Mouse (Mus musculus): ENCODE results near the gene Gm9887. TPM values are rescaled to one million over a fixed set of nuclear protein-coding genes. Genes with fewer than 3 reads are reported as not detected.
"Not testable (repeated sequence)": the region's sequence is repeated elsewhere in the genome, so short reads cannot be mapped to it uniquely, and the experiment has no call there.

Gm9887 gene
- polyA plus RNA-seq, 1 experiment from 2014 or later = 0.56 TPM

DNA sequence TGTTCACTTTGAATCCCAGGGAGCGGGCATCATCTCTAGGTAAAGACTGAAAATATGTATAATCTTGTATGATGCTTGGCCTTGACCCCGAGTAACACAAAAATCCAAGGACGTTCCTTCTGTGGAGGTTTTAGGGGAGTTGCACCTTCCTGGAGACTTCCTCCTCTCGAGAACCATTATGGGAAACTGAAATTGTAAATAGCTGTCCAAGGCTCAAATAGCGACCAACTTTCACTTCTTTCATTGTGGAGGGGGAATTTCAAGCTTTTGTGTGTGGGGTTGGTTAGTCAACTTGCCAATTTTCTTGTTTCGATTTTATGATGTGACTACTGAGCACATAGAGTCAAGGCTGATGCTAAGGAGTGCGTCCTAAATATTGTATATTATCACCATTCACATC lies 6.5 kb downstream of the Gm9887 start:
- Histone ChIP-seq H3K36me3 (ENCODE audit: control insufficient read depth, insufficient read depth, low read length) (no peaks in the 10 kb centered on the region), H3K4me3 (ENCODE audit: low read length) (no peak overlapping the region), H3K4me1 (ENCODE audit: control insufficient read depth, insufficient read depth, low read depth, low read length) (peaks cover 5% of the 10 kb centered on the region), H3K9me3 (ENCODE audit: control insufficient read depth, low read length) (no peaks in the 10 kb centered on the region), H3K27me3 (replicated peaks; ENCODE audit: control insufficient read depth, insufficient read depth, low read length) (no peaks in the 10 kb centered on the region), H3K4me2 (ENCODE audit: low read length) (no peak overlapping the region), H3K27ac (ENCODE audit: low read depth, low read length) (no peak overlapping the region), H3K9ac (ENCODE audit: low read depth, low read length) (no peak overlapping the region)
- no peak for ATAC-seq
- 80% methylated on average over 7 of the region's 7 CpGs for WGBS

GRCm38 (mm10) chr12:69363899-69364762 lies 8.1 kb downstream of the Gm9887 start:
- Histone ChIP-seq H3K9me3 (ENCODE audit: control insufficient read depth, low read length) (no peaks in the 10 kb centered on the region), H3K27ac (ENCODE audit: low read depth, low read length) (peak overlapping the region; percentile 37; the same call in 1 of the 2 replicates), H3K36me3 (ENCODE audit: control insufficient read depth, insufficient read depth, low read length) (no peaks in the 10 kb centered on the region), H3K9ac (ENCODE audit: low read depth, low read length) (peak overlapping the region; percentile 70), H3K4me3 (ENCODE audit: low read length) (peak overlapping the region; percentile 55), H3K27me3 (replicated peaks; ENCODE audit: control insufficient read depth, insufficient read depth, low read length) (no peaks in the 10 kb centered on the region), H3K4me2 (ENCODE audit: low read length) (peak overlapping the region; percentile 89), H3K4me1 (ENCODE audit: control insufficient read depth, insufficient read depth, low read depth, low read length) (peaks cover 5% of the 10 kb centered on the region)
- no peak for ATAC-seq
- WGBS = 4% methylated on average over 32 of the region's 32 CpGs

GRCm38 (mm10) chr12:69363110-69363509 lies 9.1 kb downstream of the Gm9887 start:
- not testable (repeated sequence) for H3K36me3 ChIP-seq (ENCODE audit: control insufficient read depth, insufficient read depth, low read length); H3K9me3 ChIP-seq (ENCODE audit: control insufficient read depth, low read length); H3K27ac ChIP-seq (ENCODE audit: low read depth, low read length); H3K27me3 ChIP-seq (replicated peaks; ENCODE audit: control insufficient read depth, insufficient read depth, low read length); H3K9ac ChIP-seq (ENCODE audit: low read depth, low read length); ATAC-seq; H3K4me3 ChIP-seq (ENCODE audit: low read length); H3K4me2 ChIP-seq (ENCODE audit: low read length); H3K4me1 ChIP-seq (ENCODE audit: control insufficient read depth, insufficient read depth, low read depth, low read length)
- WGBS = 95% methylated on average over 7 of the region's 7 CpGs

GRCm38 (mm10) chr12:69362388-69362787 lies 9.9 kb downstream of the Gm9887 start:
- peaks cover 5% of the 10 kb centered on the region for H3K4me1 ChIP-seq (ENCODE audit: control insufficient read depth, insufficient read depth, low read depth, low read length)
- H3K4me2 ChIP-seq (ENCODE audit: low read length) = peak overlapping the region; percentile 71
- H3K27me3 ChIP-seq (replicated peaks; ENCODE audit: control insufficient read depth, insufficient read depth, low read length) = no peaks in the 10 kb centered on the region
- 46% methylated on average over 4 of the region's 4 CpGs for WGBS
- no peak for ATAC-seq
- no peak overlapping the region for H3K27ac ChIP-seq (ENCODE audit: low read depth, low read length)
- H3K9me3 ChIP-seq (ENCODE audit: control insufficient read depth, low read length) = no peaks in the 10 kb centered on the region
- H3K36me3 ChIP-seq (ENCODE audit: control insufficient read depth, insufficient read depth, low read length) = no peaks in the 10 kb centered on the region
- no peak overlapping the region for H3K4me3 ChIP-seq (ENCODE audit: low read length)
- H3K9ac ChIP-seq (ENCODE audit: low read depth, low read length) = no peak overlapping the region

GRCm38 (mm10) chr12:69361919-69362318 lies 10.3 kb downstream of the Gm9887 start:
- no peak for ATAC-seq
- Histone ChIP-seq H3K4me2 (ENCODE audit: low read length) (peak overlapping the region; percentile 71), H3K4me1 (ENCODE audit: control insufficient read depth, insufficient read depth, low read depth, low read length) (peaks cover 5% of the 10 kb centered on the region), H3K9me3 (ENCODE audit: control insufficient read depth, low read length) (no peaks in the 10 kb centered on the region), H3K27me3 (replicated peaks; ENCODE audit: control insufficient read depth, insufficient read depth, low read length) (no peaks in the 10 kb centered on the region), H3K9ac (ENCODE audit: low read depth, low read length) (peak overlapping the region; percentile 68), H3K36me3 (ENCODE audit: control insufficient read depth, insufficient read depth, low read length) (no peaks in the 10 kb centered on the region), H3K4me3 (ENCODE audit: low read length) (peak overlapping the region; percentile 52), H3K27ac (ENCODE audit: low read depth, low read length) (peak overlapping the region; percentile 76)
- WGBS = 6% methylated on average over 10 of the region's 10 CpGs

- not testable (repeated sequence) for H3K27me3 ChIP-seq (replicated peaks; ENCODE audit: control insufficient read depth, insufficient read depth, low read length); H3K36me3 ChIP-seq (ENCODE audit: control insufficient read depth, insufficient read depth, low read length); H3K4me1 ChIP-seq (ENCODE audit: control insufficient read depth, insufficient read depth, low read depth, low read length); H3K9me3 ChIP-seq (ENCODE audit: control insufficient read depth, low read length)
- WGBS = under 1% methylated on average over 35 of the region's 50 CpGs
- peak; percentile 97 for ATAC-seq
- Histone ChIP-seq H3K27ac (ENCODE audit: low read depth, low read length) (peak overlapping the region; percentile 76), H3K4me2 (ENCODE audit: low read length) (peak overlapping the region; percentile 71), H3K9ac (ENCODE audit: low read depth, low read length) (peak overlapping the region; percentile 68), H3K4me3 (ENCODE audit: low read length) (peak overlapping the region; percentile 52)
Observed at GRCm38 (mm10) chr12:69360997-69361899, 11.0 kb downstream of the Gm9887 start.

DNA sequence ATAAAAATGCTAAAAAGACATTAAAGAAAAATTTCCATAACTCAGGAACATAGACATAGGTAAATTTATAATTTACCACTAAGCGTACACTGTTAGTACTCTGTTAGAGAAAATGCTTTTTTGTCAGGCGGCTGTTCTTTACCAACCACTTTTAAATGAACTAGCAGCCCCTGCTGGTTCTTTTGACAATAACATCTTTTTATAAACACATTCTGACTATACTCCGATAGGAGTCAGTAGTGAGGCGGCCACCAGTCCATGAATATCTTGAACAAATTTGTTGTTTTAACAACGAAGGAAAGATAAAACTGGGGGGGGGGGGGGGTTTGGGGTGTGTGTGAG lies 11.6 kb downstream of the Gm9887 start:
- H3K4me3 ChIP-seq (ENCODE audit: low read length) = no peak overlapping the region
- no peaks in the 10 kb centered on the region for H3K36me3 ChIP-seq (ENCODE audit: control insufficient read depth, insufficient read depth, low read length)
- H3K4me1 ChIP-seq (ENCODE audit: control insufficient read depth, insufficient read depth, low read depth, low read length) = peaks cover 11% of the 10 kb centered on the region
- no peak for ATAC-seq
- no peak overlapping the region for H3K27ac ChIP-seq (ENCODE audit: low read depth, low read length)
- 15% methylated on average over 5 of the region's 5 CpGs for WGBS
- H3K4me2 ChIP-seq (ENCODE audit: low read length) = no peak overlapping the region
- no peaks in the 10 kb centered on the region for H3K9me3 ChIP-seq (ENCODE audit: control insufficient read depth, low read length)
- no peaks in the 10 kb centered on the region for H3K27me3 ChIP-seq (replicated peaks; ENCODE audit: control insufficient read depth, insufficient read depth, low read length)
- no peak overlapping the region for H3K9ac ChIP-seq (ENCODE audit: low read depth, low read length)

- no peaks in the 10 kb centered on the region for H3K27me3 ChIP-seq (replicated peaks; ENCODE audit: control insufficient read depth, insufficient read depth, low read length)
- WGBS = 7% methylated on average over 13 of the region's 13 CpGs
- peaks cover 6% of the 10 kb centered on the region; the same call in 1 of the 2 replicates for H3K36me3 ChIP-seq (ENCODE audit: control insufficient read depth, insufficient read depth, low read length)
- H3K4me1 ChIP-seq (ENCODE audit: control insufficient read depth, insufficient read depth, low read depth, low read length) = peaks cover 9% of the 10 kb centered on the region
- ATAC-seq = no peak
- peak overlapping the region; percentile 40; the same call in 1 of the 2 replicates for H3K9ac ChIP-seq (ENCODE audit: low read depth, low read length)
- H3K4me3 ChIP-seq (ENCODE audit: low read length) = peak overlapping the region; percentile 74
- no peaks in the 10 kb centered on the region for H3K9me3 ChIP-seq (ENCODE audit: control insufficient read depth, low read length)
- H3K27ac ChIP-seq (ENCODE audit: low read depth, low read length) = no peak overlapping the region
- peak overlapping the region; percentile 56 for H3K4me2 ChIP-seq (ENCODE audit: low read length)
Observed at GRCm38 (mm10) chr12:69357300-69357646, 15.0 kb downstream of the Gm9887 start.

All from hindbrain, embryonic 16.5 days (tissue).